Mouse (Mus musculus): ENCODE results near the gene Ms4a4d. TPM values are rescaled to one million over a fixed set of nuclear protein-coding genes. Genes with fewer than 3 reads are reported as not detected.
"Not testable (repeated sequence)": the region's sequence is repeated elsewhere in the genome, so short reads cannot be mapped to it uniquely, and the experiment has no call there.

Gene Ms4a4d
- 1.1 and 1.5 TPM in 2 replicates for polyA plus RNA-seq (2015; fragmentation: Nextera tagmentation; extraction: Ambion mirVana)

- Histone ChIP-seq H3K36me3 (no peaks in the 10 kb centered on the region), H3K4me2 (replicated peaks) (no peak within 1 kb of the TSS), H3K4me3 (no peak within 1 kb of the TSS), H3K9me3 (no peaks in the 10 kb centered on the region), H3K4me1 (no peaks in the 10 kb centered on the region), H3K27ac (no peak within 1 kb of the TSS), H3K9ac (no peak within 1 kb of the TSS), H3K27me3 (no peaks in the 10 kb centered on the region)
- WGBS, result 15% methylated on average over 7 of the region's 7 CpGs
- ATAC-seq (ENCODE audit: low FRiP score, low read depth), result no peak
Measured at GRCm38 (mm10) chr19:11536593-11536992, at the start of gene Ms4a4d. Gene Ms4a4d (plus strand): TSS chr19:11536801.

GRCm38 (mm10) chr19:11491406-11492189, 45.0 kb upstream of the Ms4a4d start:
- WGBS, result 64% methylated on average over 4 of the region's 4 CpGs
- Histone ChIP-seq H3K27me3 (no peaks in the 10 kb centered on the region), H3K4me3 (no peak overlapping the region), H3K9me3 (no peaks in the 10 kb centered on the region), H3K4me1 (no peaks in the 10 kb centered on the region), H3K27ac (no peak overlapping the region), H3K9ac (no peak overlapping the region), H3K36me3 (no peaks in the 10 kb centered on the region), H3K4me2 (replicated peaks) (no peak overlapping the region)
- no peak for ATAC-seq (ENCODE audit: low FRiP score, low read depth)

GRCm38 (mm10) chr19:11492671-11493070, 43.9 kb upstream of the Ms4a4d start:
- Histone ChIP-seq H3K27me3 (no peaks in the 10 kb centered on the region), H3K4me3 (no peak overlapping the region), H3K27ac (no peak overlapping the region), H3K36me3 (no peaks in the 10 kb centered on the region), H3K9me3 (no peaks in the 10 kb centered on the region), H3K9ac (no peak overlapping the region), H3K4me1 (no peaks in the 10 kb centered on the region), H3K4me2 (replicated peaks) (no peak overlapping the region)
- ATAC-seq (ENCODE audit: low FRiP score, low read depth), result no peak
- WGBS, result 67% methylated on average over 1 of the region's 1 CpGs

DNA sequence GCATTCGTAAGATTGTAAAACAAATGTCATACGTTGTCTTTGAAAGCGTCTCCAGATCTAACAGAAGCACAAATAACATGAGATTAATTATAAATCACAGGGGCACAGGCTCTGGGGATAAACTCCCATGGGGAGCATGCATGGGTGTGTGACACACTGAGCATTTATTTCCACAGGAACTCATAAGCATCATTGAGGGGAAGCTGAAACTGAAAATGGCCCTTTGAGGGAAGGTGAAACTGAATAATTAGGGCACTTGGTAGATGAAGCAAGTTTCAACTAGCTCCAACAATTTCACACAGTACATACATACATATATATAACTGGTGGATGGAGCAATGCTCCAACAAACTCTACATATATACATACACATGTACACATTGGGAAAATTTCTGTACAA, 42.1 kb upstream of the Ms4a4d start:
- Histone ChIP-seq H3K4me3 (no peak overlapping the region), H3K27ac (no peak overlapping the region), H3K4me2 (replicated peaks) (no peak overlapping the region), H3K27me3 (no peaks in the 10 kb centered on the region), H3K9me3 (no peaks in the 10 kb centered on the region), H3K4me1 (no peaks in the 10 kb centered on the region), H3K9ac (no peak overlapping the region), H3K36me3 (no peaks in the 10 kb centered on the region)
- 81% methylated on average over 3 of the region's 3 CpGs for WGBS
- no peak for ATAC-seq (ENCODE audit: low FRiP score, low read depth)

DNA sequence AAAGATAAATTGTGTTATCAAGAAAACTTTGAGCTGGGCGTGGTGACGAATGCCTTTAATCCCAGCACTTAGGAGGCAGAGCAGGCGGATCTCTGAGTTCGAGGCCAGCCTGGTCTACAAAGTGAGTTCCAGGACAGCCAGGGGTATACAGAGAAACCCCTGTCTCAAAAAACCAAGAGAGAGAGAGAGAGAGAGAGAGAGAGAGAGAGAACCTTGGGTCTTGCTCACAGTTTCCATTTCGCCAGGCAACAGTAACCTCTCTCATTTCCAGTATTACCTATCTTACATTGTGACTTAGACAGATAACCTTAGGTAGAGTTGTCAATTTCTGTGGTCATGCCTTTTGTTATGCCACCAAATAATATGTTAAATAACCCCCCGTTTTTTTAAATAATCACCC, 40.2 kb upstream of the Ms4a4d start:
- Histone ChIP-seq H3K27me3 (no peaks in the 10 kb centered on the region), H3K9ac (no peak overlapping the region), H3K4me2 (replicated peaks) (no peak overlapping the region), H3K36me3 (no peaks in the 10 kb centered on the region), H3K4me3 (no peak overlapping the region), H3K9me3 (no peaks in the 10 kb centered on the region), H3K27ac (no peak overlapping the region), H3K4me1 (no peaks in the 10 kb centered on the region)
- WGBS, result 87% methylated on average over 6 of the region's 6 CpGs
- no peak for ATAC-seq (ENCODE audit: low FRiP score, low read depth)

GRCm38 (mm10) chr19:11497300-11497699, 39.3 kb upstream of the Ms4a4d start:
- not testable (repeated sequence) for ATAC-seq (ENCODE audit: low FRiP score, low read depth); H3K27me3 ChIP-seq

GRCm38 (mm10) chr19:11500796-11501195, 35.8 kb upstream of the Ms4a4d start:
- 86% methylated on average over 1 of the region's 1 CpGs for WGBS
- no peak for ATAC-seq (ENCODE audit: low FRiP score, low read depth)
- no peak overlapping the region for H3K4me2 ChIP-seq (replicated peaks)
- no peak overlapping the region for H3K9ac ChIP-seq
- no peaks in the 10 kb centered on the region for H3K4me1 ChIP-seq
- no peak overlapping the region for H3K4me3 ChIP-seq
- no peak overlapping the region for H3K27ac ChIP-seq
- H3K36me3 ChIP-seq, result no peaks in the 10 kb centered on the region
- H3K9me3 ChIP-seq, result no peaks in the 10 kb centered on the region
- H3K27me3 ChIP-seq, result no peaks in the 10 kb centered on the region

More at GRCm38 (mm10) chr19:11497300-11497699, 39.3 kb upstream of the Ms4a4d start:
- not testable (repeated sequence) for H3K9me3 ChIP-seq; H3K9ac ChIP-seq; H3K27ac ChIP-seq; H3K36me3 ChIP-seq; H3K4me1 ChIP-seq; H3K4me2 ChIP-seq (replicated peaks); H3K4me3 ChIP-seq
- WGBS, result 76% methylated on average over 1 of the region's 1 CpGs

GRCm38 (mm10) chr19:11501326-11501725, 35.3 kb upstream of the Ms4a4d start:
- no peaks in the 10 kb centered on the region for H3K36me3 ChIP-seq
- H3K27me3 ChIP-seq, result no peaks in the 10 kb centered on the region
- H3K9me3 ChIP-seq, result no peaks in the 10 kb centered on the region
- no peaks in the 10 kb centered on the region for H3K4me1 ChIP-seq
- WGBS, result 88% methylated on average over 4 of the region's 4 CpGs
- ATAC-seq (ENCODE audit: low FRiP score, low read depth), result no peak
- no peak overlapping the region for H3K4me3 ChIP-seq
- no peak overlapping the region for H3K4me2 ChIP-seq (replicated peaks)
- no peak overlapping the region for H3K9ac ChIP-seq
- no peak overlapping the region for H3K27ac ChIP-seq

- Histone ChIP-seq H3K4me2 (replicated peaks) (no peak overlapping the region), H3K27ac (no peak overlapping the region), H3K27me3 (no peaks in the 10 kb centered on the region), H3K4me3 (no peak overlapping the region), H3K9ac (no peak overlapping the region), H3K9me3 (no peaks in the 10 kb centered on the region), H3K4me1 (no peaks in the 10 kb centered on the region), H3K36me3 (no peaks in the 10 kb centered on the region)
- no peak for ATAC-seq (ENCODE audit: low FRiP score, low read depth)
- WGBS, result 89% methylated on average over 1 of the region's 1 CpGs
Measured at GRCm38 (mm10) chr19:11504857-11505256, 31.7 kb upstream of the Ms4a4d start.

GRCm38 (mm10) chr19:11513458-11513857, 23.1 kb upstream of the Ms4a4d start:
- no peaks in the 10 kb centered on the region for H3K36me3 ChIP-seq
- H3K27me3 ChIP-seq, result no peaks in the 10 kb centered on the region
- H3K4me2 ChIP-seq (replicated peaks), result no peak overlapping the region
- no peak overlapping the region for H3K9ac ChIP-seq
- H3K4me1 ChIP-seq, result no peaks in the 10 kb centered on the region
- no peak overlapping the region for H3K4me3 ChIP-seq
- H3K27ac ChIP-seq, result no peak overlapping the region
- ATAC-seq (ENCODE audit: low FRiP score, low read depth), result no peak
- WGBS, result 86% methylated on average over 1 of the region's 1 CpGs
- no peaks in the 10 kb centered on the region for H3K9me3 ChIP-seq

DNA sequence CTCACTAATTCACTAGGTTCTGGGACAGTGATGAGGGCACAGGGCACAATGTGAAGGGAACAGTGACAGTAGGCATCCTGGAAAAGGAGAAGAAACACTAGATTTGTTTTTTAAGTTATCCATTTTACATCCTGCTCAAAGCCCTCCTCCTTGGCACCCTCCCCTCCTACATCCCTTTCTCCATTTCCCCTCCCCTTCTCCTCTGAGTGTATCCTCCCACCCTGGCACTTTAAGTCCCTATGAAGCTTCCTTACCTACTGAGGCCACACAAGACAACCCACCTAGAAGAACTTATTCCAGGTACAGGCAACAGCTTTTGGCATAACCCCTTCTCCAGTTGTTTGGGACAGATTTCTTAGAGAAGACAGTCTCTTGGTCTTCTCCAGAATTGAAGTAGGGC, 20.4 kb upstream of the Ms4a4d start, which contains the start of gene Ms4a6b:
TSS of gene Ms4a6b (plus strand) at position 267 of the 400 bp plus-strand sequence.
- ATAC-seq (ENCODE audit: low FRiP score, low read depth), result no peak
- no peaks in the 10 kb centered on the region for H3K36me3 ChIP-seq
- no peak within 1 kb of the TSS for H3K4me2 ChIP-seq (replicated peaks)
- H3K4me1 ChIP-seq, result no peaks in the 10 kb centered on the region
- no peaks in the 10 kb centered on the region for H3K9me3 ChIP-seq
- no peak within 1 kb of the TSS for H3K4me3 ChIP-seq
- no peak within 1 kb of the TSS for H3K27ac ChIP-seq
- H3K9ac ChIP-seq, result no peak within 1 kb of the TSS
- H3K27me3 ChIP-seq, result no peaks in the 10 kb centered on the region

DNA sequence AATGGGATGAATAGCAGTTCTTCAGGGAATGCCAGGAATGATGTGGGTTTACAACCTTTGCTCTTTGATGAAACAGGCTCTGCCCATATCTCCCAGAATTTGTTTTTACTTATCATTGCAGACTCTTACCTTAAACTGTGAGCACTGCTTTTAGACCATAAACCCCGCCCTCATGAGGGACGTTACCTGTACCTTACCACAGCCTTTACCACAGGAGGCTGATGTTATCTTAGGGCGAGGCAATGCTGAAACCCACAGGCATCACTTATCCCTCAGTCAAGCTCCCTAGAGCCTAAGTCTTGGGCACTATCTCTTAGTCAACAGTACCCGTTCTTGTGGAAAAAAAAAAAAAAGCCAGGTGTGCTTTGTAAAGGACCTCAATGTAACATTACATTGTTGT, 19.8 kb upstream of the Ms4a4d start:
- no peak overlapping the region for H3K9ac ChIP-seq
- H3K36me3 ChIP-seq, result no peaks in the 10 kb centered on the region
- H3K27me3 ChIP-seq, result no peaks in the 10 kb centered on the region
- no peaks in the 10 kb centered on the region for H3K4me1 ChIP-seq
- no peak overlapping the region for H3K4me3 ChIP-seq
- no peak overlapping the region for H3K27ac ChIP-seq
- H3K4me2 ChIP-seq (replicated peaks), result no peak overlapping the region
- ATAC-seq (ENCODE audit: low FRiP score, low read depth), result no peak
- 71% methylated on average over 4 of the region's 4 CpGs for WGBS
- no peaks in the 10 kb centered on the region for H3K9me3 ChIP-seq

GRCm38 (mm10) chr19:11517373-11517772, 19.2 kb upstream of the Ms4a4d start:
- H3K4me1 ChIP-seq; H3K9me3 ChIP-seq; H3K36me3 ChIP-seq; H3K4me2 ChIP-seq (replicated peaks); H3K4me3 ChIP-seq; H3K27me3 ChIP-seq; H3K27ac ChIP-seq; H3K9ac ChIP-seq; ATAC-seq (ENCODE audit: low FRiP score, low read depth): not testable (repeated sequence)
- 29% methylated on average over 1 of the region's 1 CpGs for WGBS
